Mouse (Mus musculus) midbrain, postnatal 0 days (tissue): ENCODE data around the gene Cbarp. TPM values are rescaled to one million over a fixed set of nuclear protein-coding genes. Genes with fewer than 3 reads are reported as not detected.

ENCODE experiments used
- ATAC-seq: fragments of 200-750 bp; cut with Nextera tagmentation; 2 replicates; pipeline ENCODE4 v1.8.0; 2017; ENCODE audit warnings: moderate number of reproducible peaks, mild to moderate bottlenecking, moderate TSS enrichment, moderate library complexity; ENCODE audit not compliant: low FRiP score
- DNase-seq: peaks from one replicate; pipeline ENCODE4 v3.0.0-alpha.2; 2015; ENCODE audit warnings: low spot score
- H3K27ac ChIP-seq: fragments of 300-500 bp; sonication (generic); 2 replicates; pipeline ENCODE4 v1.5.1; 2014; ENCODE audit warnings: low read depth, mild to moderate bottlenecking, low read length, mixed read lengths
- H3K27me3 ChIP-seq: fragments of 300-500 bp; sonication (generic); 2 replicates; pipeline ENCODE4 v1.6.1; 2014; ENCODE audit warnings: low read length, control low read depth, mixed read lengths; ENCODE audit not compliant: insufficient read depth
- H3K36me3 ChIP-seq: fragments of 300-500 bp; sonication (generic); 2 replicates; pipeline ENCODE4 v1.6.1; 2014; ENCODE audit warnings: low read length, control low read depth, mixed read lengths; ENCODE audit not compliant: insufficient read depth
- H3K4me1 ChIP-seq: fragments of 300-500 bp; sonication (generic); 2 replicates; pipeline ENCODE4 v1.6.1; 2014; ENCODE audit warnings: mild to moderate bottlenecking, control low read depth, antibody characterized with exemption, low read length, mixed read lengths; ENCODE audit not compliant: insufficient read depth
- H3K4me2 ChIP-seq: fragments of 300-500 bp; sonication (generic); 2 replicates; pipeline ENCODE4 v1.6.1; 2014; ENCODE audit warnings: low read depth, mild to moderate bottlenecking, low read length, mixed read lengths; ENCODE audit not compliant: poor library complexity, severe bottlenecking
- H3K4me3 ChIP-seq: fragments of 300-500 bp; sonication (generic); 2 replicates; pipeline ENCODE4 v1.5.1; 2014; ENCODE audit warnings: low read depth, mild to moderate bottlenecking, low read length, moderate library complexity
- H3K9ac ChIP-seq: fragments of 300-500 bp; sonication (generic); replicated peaks from 2 replicates; pipeline ENCODE4 v1.6.1; 2014; ENCODE audit warnings: mild to moderate bottlenecking, low read length, moderate library complexity, mixed read lengths; ENCODE audit not compliant: poor library complexity, severe bottlenecking
- H3K9me3 ChIP-seq: fragments of 300-500 bp; sonication (generic); 2 replicates; pipeline ENCODE4 v1.6.1; 2016; ENCODE audit warnings: low read length, control low read depth
- CTCF ChIP-seq: IDR thresholded peaks from 2 replicates; pipeline ENCODE4 v1.5.1; 2016; ENCODE audit warnings: antibody characterized with exemption, mild to moderate bottlenecking
- WGBS: fragments of 180-500 bp; shearing (Covaris S2); extraction: QIAGEN DNeasy Blood & Tissue Kit; methylation state at CpG from one replicate; pipeline ENCODE4 v1.1.7; 2014; 5-methylcytosine and 5-hydroxymethylcytosine counted together
- polyA plus RNA-seq: library from polyadenylated mRNA; unstranded; fragments of >200 nt; fragmentation: Nextera tagmentation; extraction: Ambion mirVana; gene quantifications from 2 replicates; pipeline ENCODE4 v1.2.1, GENCODE M21; 2015
- total RNA-seq: library from RNA; depleted of rRNA; stranded (reverse); fragments of >200 nt; gene quantifications from 2 replicates; pipeline ENCODE4 v1.2.3, GENCODE M21; 2014; rRNA removed

Gene Cbarp
- total RNA-seq (273 and 276 TPM in 2 replicates), polyA plus RNA-seq (120 and 121 TPM in 2 replicates)

DNA sequence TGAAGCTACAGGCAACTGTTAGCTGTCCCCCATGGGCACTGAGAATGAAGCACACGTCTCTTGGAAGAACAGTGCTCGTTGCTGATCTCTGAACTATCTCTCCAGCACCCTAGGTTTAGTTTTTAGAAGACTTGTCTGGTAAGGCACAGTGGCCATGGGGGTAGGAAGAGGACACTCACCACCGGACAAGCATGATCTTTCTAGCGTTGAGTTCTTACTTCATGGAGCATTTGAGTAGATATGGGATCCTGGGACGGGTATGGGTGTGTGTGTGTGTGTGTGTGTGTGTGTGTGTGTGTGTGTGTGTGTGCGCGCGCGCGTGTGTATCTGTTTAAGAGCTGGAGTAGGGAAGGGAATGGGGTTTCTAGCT lies at the start of gene Cbarp:
Cbarp (minus strand) TSS at position 170 of the 370 bp plus-strand sequence.
- Histone ChIP-seq H3K9me3 (no peaks in the 10 kb centered on the region), H3K27ac (peak within 1 kb of the TSS; percentile 97), H3K4me1 (peaks cover 20% of the 10 kb centered on the region), H3K27me3 (no peaks in the 10 kb centered on the region), H3K4me2 (peak within 1 kb of the TSS; percentile 89), H3K9ac (0 out of 2 replicates have a peak within 1 kb of the TSS, but pooled peaks have one; percentile 36), H3K4me3 (peak within 1 kb of the TSS; percentile 72), H3K36me3 (peaks cover 13% of the 10 kb centered on the region)
- 80% methylated on average over 10 of the region's 10 CpGs for WGBS
- ATAC-seq (no peak), DNase-seq (no peak)
- no peak for TF ChIP-seq CTCF

DNA sequence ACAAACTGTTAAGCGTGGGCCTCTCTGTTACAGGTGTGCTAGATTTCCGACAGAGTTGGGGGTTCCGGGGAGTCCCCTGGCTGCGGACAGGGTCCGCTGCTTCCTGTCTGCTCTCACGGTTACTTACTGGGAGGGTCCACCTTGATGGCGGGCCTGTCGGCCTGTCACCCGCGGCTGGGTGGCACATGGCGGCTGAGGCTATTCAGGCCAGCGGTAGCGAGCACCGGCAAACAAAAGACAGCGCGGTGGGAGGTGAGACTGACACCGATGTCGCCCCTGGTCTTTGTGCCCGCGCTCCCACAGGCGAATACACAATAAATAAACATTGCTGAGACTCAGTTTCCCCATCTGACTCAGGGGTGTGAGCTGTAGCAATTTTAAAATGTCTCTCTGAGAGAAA lies 49.4 kb upstream of the Cbarp start:
- DNase-seq, result no peak
- H3K9ac ChIP-seq, result peak overlapping the region; percentile 62
- peak overlapping the region; percentile 84 for H3K27ac ChIP-seq
- H3K4me3 ChIP-seq, result peak overlapping the region; percentile 30
- TF ChIP-seq CTCF, result no peak
- WGBS, result 9% methylated on average over 21 of the region's 21 CpGs
- ATAC-seq, result no peak
- H3K4me1 ChIP-seq, result no peaks in the 10 kb centered on the region
- peaks cover 19% of the 10 kb centered on the region for H3K36me3 ChIP-seq
- H3K4me2 ChIP-seq, result peak overlapping the region; percentile 58
- H3K27me3 ChIP-seq, result no peaks in the 10 kb centered on the region
- no peaks in the 10 kb centered on the region for H3K9me3 ChIP-seq

DNA sequence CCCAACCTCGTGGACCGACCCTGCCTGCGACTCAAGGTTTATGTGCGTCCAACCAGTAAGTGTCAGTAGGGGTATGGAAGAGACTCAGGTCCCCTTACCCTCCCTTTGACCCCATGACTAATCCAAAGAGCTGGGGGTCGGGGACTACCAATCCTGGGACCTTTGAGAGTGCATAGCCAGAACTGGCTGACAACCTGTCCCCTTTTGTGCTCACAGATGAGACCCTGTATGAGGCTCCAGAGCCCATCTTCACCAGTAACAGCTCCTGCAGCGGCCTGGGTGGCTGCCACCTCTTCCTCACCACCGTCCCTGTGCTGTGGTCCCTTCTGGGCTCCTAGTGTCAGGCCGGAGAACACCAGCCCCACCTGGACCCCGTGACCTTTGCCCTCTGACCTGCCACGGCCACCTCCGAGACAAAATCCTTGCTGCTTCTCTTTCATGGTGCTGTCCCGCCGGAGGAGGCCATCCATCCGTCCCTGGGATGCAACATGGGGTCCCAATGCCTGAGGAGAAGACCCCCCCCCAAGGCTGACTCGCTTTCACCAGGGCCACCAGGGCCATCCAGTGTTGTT lies 47.9 kb upstream of the Cbarp start:
- Histone ChIP-seq H3K4me3 (no peak overlapping the region), H3K9me3 (no peaks in the 10 kb centered on the region), H3K4me1 (no peaks in the 10 kb centered on the region), H3K27ac (no peak overlapping the region), H3K27me3 (no peaks in the 10 kb centered on the region), H3K36me3 (peaks cover 19% of the 10 kb centered on the region), H3K4me2 (no peak overlapping the region), H3K9ac (peak overlapping the region; percentile 10; the same call in 1 of the 2 replicates)
- no peak for DNase-seq
- 40% methylated on average over 15 of the region's 15 CpGs for WGBS
- TF ChIP-seq CTCF, result no peak
- ATAC-seq, result no peak

DNA sequence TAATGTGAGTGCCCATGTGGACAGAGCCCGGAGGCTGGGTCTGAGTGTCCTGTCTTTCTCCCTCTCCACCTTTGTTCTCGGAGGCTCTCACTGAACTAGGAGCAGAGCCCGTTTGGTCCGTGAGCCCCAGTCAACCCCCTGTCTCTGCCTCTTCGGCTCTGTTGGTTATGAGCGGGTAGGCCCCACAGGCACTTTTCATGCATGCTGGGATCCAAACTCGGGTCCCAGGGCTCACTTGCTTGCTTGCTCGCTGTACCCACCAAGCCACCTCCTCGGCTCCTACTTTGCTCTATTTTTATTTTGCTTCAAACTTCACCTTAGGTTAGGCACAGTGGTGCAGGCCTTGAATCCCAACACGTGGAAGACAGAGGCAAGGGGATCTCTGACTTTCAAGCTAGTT lies 47.1 kb upstream of the Cbarp start:
- 58% methylated on average over 10 of the region's 10 CpGs for WGBS
- no peak overlapping the region for H3K27ac ChIP-seq
- DNase-seq (no peak), ATAC-seq (no peak)
- H3K9me3 ChIP-seq, result no peaks in the 10 kb centered on the region
- H3K9ac ChIP-seq, result no peak overlapping the region
- no peaks in the 10 kb centered on the region for H3K4me1 ChIP-seq
- H3K27me3 ChIP-seq, result no peaks in the 10 kb centered on the region
- H3K4me2 ChIP-seq, result no peak overlapping the region
- H3K36me3 ChIP-seq, result peaks cover 19% of the 10 kb centered on the region
- no peak overlapping the region for H3K4me3 ChIP-seq
- TF ChIP-seq CTCF, result no peak

DNA sequence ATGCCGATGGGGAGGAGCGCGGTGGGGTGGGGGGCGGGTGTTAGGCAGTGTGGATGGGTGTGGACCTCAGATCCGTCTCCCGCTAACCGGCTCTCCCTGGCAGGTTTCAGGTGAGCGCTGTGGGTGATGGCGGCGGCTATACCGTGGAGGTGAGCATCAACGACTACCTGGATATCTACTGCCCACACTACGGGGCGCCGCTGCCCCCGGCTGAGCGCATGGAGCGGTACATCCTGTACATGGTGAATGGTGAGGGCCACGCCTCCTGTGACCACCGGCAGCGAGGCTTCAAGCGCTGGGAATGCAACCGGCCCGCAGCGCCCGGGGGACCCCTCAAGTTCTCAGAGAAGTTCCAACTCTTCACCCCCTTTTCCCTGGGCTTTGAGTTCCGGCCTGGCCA lies 46.0 kb upstream of the Cbarp start:
- H3K9ac ChIP-seq, result no peak overlapping the region
- WGBS, result 43% methylated on average over 27 of the region's 27 CpGs
- H3K27ac ChIP-seq, result no peak overlapping the region
- ATAC-seq (no peak), DNase-seq (no peak)
- no peak for TF ChIP-seq CTCF
- no peak overlapping the region for H3K4me2 ChIP-seq
- H3K4me3 ChIP-seq, result no peak overlapping the region
- peaks cover 19% of the 10 kb centered on the region for H3K36me3 ChIP-seq
- no peaks in the 10 kb centered on the region for H3K27me3 ChIP-seq
- no peaks in the 10 kb centered on the region for H3K9me3 ChIP-seq
- 0 out of 2 replicates have a peak, but pooled peaks cover 4% of the 10 kb centered on the region for H3K4me1 ChIP-seq

DNA sequence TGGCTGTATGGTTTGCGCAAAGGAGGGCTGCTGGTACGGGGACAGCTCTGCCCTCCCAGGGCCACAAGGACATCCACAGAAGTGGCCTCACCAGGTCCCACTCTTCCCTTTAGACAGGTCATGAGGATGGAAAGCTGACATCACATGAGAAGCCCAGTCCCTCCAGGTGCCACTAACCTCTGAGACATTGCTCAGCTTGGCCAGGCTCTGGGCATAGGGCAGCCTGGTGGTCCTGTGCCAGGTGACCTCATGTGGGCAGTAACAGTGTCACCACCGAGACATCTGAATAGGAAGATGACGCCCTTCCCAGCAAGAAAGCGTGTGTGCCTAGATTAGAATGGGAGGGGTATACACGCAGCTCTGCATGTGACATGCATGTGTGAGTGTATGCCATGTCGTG lies 41.9 kb upstream of the Cbarp start:
- Histone ChIP-seq H3K27ac (0 out of 2 replicates have a peak overlapping the region, but pooled peaks have one; percentile 26), H3K27me3 (no peaks in the 10 kb centered on the region), H3K4me1 (peaks cover 18% of the 10 kb centered on the region; the same call in 1 of the 2 replicates), H3K9ac (peak overlapping the region; percentile 57), H3K4me3 (peak overlapping the region; percentile 68; the same call in 1 of the 2 replicates), H3K36me3 (peaks cover 8% of the 10 kb centered on the region; the same call in 1 of the 2 replicates), H3K4me2 (peak overlapping the region; percentile 86), H3K9me3 (no peaks in the 10 kb centered on the region)
- no peak for DNase-seq
- ATAC-seq, result no peak
- WGBS, result 60% methylated on average over 7 of the region's 7 CpGs
- TF ChIP-seq CTCF, result no peak
